Mouse (Mus musculus) G1E (cell line): ENCODE results near the gene Nppc.

Experiments used
- CTCF ChIP-seq: IDR thresholded peaks from 2 replicates; pipeline ENCODE4 v1.5.1; 2012; ENCODE audit warnings: low read depth, low read length, inconsistent platforms, mixed read lengths
- TAL1 ChIP-seq: conservative IDR thresholded peaks from 2 replicates; pipeline ENCODE4 v1.6.1; 2012; ENCODE audit warnings: low read depth, low read length, inconsistent platforms, mixed read lengths

- no peak for TF ChIP-seq CTCF
- no peak for TF ChIP-seq TAL1
These were observed 29.2 kb upstream of the Nppc start for GRCm38 (mm10) chr1:86699346-86700136.
